Mouse (Mus musculus) macrophage (primary cell): Measurements from ENCODE around the gene Pcnx2. TPM values are rescaled to one million over a fixed set of nuclear protein-coding genes. Genes with fewer than 3 reads are reported as not detected.

ENCODE experiments used
- H3K27ac ChIP-seq: fragments of 350-480 bp; formaldehyde crosslinking; 2 replicates; pipeline ENCODE4 v1.9.0; 2021
- H3K36me3 ChIP-seq: fragments of 350-480 bp; formaldehyde crosslinking; 2 replicates; pipeline ENCODE4 v1.9.0; 2021; ENCODE audit errors: inconsistent target
- H3K4me3 ChIP-seq: fragments of 350-480 bp; formaldehyde crosslinking; 2 replicates; pipeline ENCODE4 v1.9.0; 2021; ENCODE audit errors: inconsistent target
- H3K79me2 ChIP-seq: fragments of 350-480 bp; formaldehyde crosslinking; 2 replicates; pipeline ENCODE4 v1.9.0; 2021; ENCODE audit errors: inconsistent target
- WGBS: methylation state at CpG from one replicate; pipeline ENCODE4 v1.1.7; 2026; ENCODE audit warnings: inconsistent platforms; ENCODE audit not compliant: missing documents; 5-methylcytosine and 5-hydroxymethylcytosine counted together
- polyA plus RNA-seq: library from polyadenylated mRNA; stranded (reverse); fragments of 250-400 nt; gene quantifications from 3 replicates; pipeline ENCODE4 v1.2.4, GENCODE M21; 2018; ENCODE audit warnings: inconsistent platforms

Pcnx2 gene
- polyA plus RNA-seq, 1 experiment from 2014 or later = not detected

DNA sequence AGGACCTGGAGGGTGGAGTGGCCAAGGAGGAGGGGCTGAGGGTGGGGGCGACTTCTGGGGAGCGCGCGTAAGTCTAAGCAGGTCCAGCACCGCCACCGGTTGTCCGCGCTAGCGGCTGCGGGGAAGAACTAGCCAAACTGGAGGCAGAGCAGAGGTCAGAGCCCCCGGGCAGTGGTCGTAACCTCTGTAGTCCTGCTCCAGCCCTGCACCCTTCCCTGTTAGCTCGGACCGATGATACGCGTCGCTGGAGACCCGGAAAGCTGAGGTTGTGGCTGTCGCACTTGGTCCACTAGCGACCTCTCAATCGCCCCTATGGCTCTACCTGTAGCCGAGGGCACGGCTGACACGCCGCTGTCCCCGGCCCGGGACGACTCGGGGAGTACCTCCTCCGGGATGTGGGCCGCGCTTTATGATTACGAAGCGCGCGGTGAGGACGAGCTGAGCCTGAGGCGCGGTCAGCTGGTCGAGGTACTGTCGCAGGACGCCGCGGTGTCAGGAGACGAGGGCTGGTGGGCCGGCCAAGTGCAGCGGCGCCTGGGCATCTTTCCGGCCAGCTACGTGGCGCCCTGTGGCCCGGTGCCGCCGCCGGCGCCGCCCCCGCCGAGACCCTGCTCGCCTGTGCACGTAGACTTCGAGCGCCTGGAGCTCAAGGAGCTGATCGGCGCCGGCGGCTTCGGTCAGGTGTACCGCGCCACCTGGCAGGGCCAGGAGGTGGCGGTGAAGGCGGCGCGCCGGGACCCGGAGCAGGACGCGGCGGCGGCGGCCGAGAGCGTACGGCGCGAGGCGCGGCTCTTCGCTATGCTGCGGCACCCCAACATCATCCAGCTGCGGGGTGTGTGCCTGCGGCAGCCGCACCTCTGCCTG, 12.5 kb upstream of the Pcnx2 start, which contains the start of gene Map3k21:
TSS of gene Map3k21 (plus strand) at position 86 of the 864 bp plus-strand sequence.
- 2% methylated on average over 93 of the region's 93 CpGs for WGBS
- no peaks in the 10 kb centered on the region for H3K79me2 ChIP-seq
- no peaks in the 10 kb centered on the region for H3K36me3 ChIP-seq
- no peak within 1 kb of the TSS for H3K27ac ChIP-seq
- no peak within 1 kb of the TSS for H3K4me3 ChIP-seq

DNA sequence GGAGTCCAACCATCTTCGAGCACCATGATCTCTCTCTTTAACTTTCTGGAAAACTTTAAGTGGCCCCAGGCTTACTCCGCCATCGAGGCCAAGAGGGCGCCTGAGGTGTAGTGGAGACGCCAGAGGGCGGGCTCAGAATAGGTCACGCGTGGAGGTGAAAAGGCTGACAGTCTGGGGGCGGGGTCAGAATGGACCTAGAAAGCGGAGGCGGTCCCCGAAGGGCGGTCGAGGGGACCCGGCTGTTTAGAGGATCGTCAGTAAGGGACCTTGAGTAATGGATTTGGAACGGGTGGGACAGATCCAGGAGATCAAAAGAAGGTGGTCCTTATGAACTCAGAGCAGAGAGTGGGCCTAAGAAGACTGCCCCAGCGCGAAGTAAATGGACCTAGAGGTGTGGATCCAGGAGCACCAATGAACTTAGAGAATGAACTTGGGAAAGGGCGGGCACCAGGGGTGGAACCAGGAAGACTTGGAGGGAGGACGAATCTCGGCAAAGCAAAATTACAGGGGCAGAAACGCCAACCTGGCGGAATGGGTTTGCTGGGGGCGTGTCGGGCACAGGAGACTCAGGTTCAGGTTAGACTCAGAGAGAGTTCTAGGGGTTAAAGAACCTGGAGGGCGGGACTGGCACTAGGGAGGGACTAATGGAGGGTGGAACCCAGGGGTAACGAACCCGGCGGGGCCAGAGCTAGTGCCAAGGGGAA, 11.7 kb upstream of the Pcnx2 start:
- no peaks in the 10 kb centered on the region for H3K79me2 ChIP-seq
- WGBS = 11% methylated on average over 30 of the region's 30 CpGs
- H3K36me3 ChIP-seq = no peaks in the 10 kb centered on the region
- H3K27ac ChIP-seq = no peak overlapping the region
- H3K4me3 ChIP-seq = no peak overlapping the region

DNA sequence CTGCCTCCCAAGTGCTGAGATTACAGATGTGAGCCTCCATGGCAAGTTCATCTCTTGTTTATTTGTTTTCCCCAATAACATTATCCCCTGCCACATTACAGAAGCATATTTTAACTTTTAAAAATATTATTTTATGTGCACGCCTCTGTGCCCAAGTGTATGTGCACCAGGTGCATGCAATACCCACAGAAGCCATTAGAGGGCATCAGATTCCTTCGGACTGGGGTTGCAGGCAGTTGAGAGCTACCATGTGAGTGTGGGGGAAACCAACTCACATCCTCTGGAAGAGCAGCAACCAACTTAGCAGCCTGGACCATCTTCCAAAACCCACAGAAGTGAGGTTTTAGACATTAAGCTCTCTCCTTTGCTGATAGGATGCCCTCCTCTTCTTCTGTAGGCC, 9.2 kb upstream of the Pcnx2 start:
- H3K27ac ChIP-seq = no peak overlapping the region
- no peak overlapping the region for H3K4me3 ChIP-seq
- 83% methylated on average over 2 of the region's 2 CpGs for WGBS
- H3K79me2 ChIP-seq = no peaks in the 10 kb centered on the region
- no peaks in the 10 kb centered on the region for H3K36me3 ChIP-seq

GRCm38 (mm10) chr8:125905341-125905740, 7.2 kb upstream of the Pcnx2 start:
- 67% methylated on average over 2 of the region's 2 CpGs for WGBS

DNA sequence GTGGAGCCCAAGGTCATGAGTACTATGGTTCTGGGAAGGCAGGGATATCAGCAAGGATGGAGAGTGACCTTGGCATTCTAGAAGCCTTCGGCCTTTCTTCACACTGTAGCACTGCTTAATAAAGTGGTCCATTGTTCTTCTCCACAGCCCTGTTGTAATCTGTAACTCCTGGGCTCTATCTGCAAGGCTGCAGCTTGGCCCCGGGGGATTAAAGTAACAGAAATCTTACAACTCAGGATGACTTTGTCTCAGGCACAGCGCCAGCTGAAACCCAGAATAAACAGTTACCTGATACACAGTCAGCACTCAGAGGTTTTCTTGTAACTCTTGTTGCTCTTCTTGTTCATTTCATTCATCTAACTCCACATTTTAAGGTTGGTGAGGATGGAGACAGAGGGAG, 4.4 kb upstream of the Pcnx2 start:
- H3K27ac ChIP-seq = no peak overlapping the region

More at GRCm38 (mm10) chr8:125905341-125905740, 7.2 kb upstream of the Pcnx2 start:
- H3K4me3 ChIP-seq = no peak overlapping the region
- H3K79me2 ChIP-seq = no peaks in the 10 kb centered on the region
- H3K36me3 ChIP-seq = no peaks in the 10 kb centered on the region
- H3K27ac ChIP-seq = no peak overlapping the region

DNA sequence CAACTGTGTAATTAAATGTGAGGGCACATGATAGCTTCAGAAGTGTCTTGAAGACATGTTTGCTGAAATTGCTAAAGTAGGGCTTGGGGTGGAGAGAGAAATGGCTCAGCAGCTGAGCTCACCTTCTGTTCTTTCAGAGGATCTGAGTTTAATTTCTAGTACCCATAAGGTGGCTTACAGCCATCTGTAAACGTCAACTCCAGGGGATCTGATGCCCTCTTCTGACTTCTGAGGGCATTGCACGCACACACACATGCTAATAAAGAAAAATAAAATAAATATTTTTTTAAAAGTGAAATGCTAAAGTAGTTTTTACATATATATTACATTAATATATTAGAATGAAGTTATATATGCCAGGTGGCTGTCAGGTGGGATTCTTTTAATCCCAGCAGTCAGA, 3.0 kb upstream of the Pcnx2 start:
- no peaks in the 10 kb centered on the region for H3K79me2 ChIP-seq
- H3K27ac ChIP-seq = no peak overlapping the region
- WGBS = 45% methylated on average over 2 of the region's 2 CpGs
- H3K36me3 ChIP-seq = no peaks in the 10 kb centered on the region
- H3K4me3 ChIP-seq = no peak overlapping the region

More for the DNA sequence above, 4.4 kb upstream of the Pcnx2 start:
- Histone ChIP-seq H3K79me2 (no peaks in the 10 kb centered on the region), H3K4me3 (no peak overlapping the region), H3K36me3 (no peaks in the 10 kb centered on the region)
- WGBS = 88% methylated on average over 3 of the region's 3 CpGs

- 0% methylated on average over 5 of the region's 6 CpGs for WGBS
- H3K36me3 ChIP-seq = no peaks in the 10 kb centered on the region
- H3K27ac ChIP-seq = no peak overlapping the region
- no peaks in the 10 kb centered on the region for H3K79me2 ChIP-seq
- H3K4me3 ChIP-seq = no peak overlapping the region
Measured at GRCm38 (mm10) chr8:125898899-125899298, 782 bp upstream of the Pcnx2 start.

GRCm38 (mm10) chr8:125897388-125897787, 729 bp downstream of the Pcnx2 start:
- H3K79me2 ChIP-seq = no peaks in the 10 kb centered on the region
- H3K4me3 ChIP-seq = no peak overlapping the region
- 69% methylated on average over 11 of the region's 11 CpGs for WGBS
- H3K36me3 ChIP-seq = no peaks in the 10 kb centered on the region
- H3K27ac ChIP-seq = no peak overlapping the region

DNA sequence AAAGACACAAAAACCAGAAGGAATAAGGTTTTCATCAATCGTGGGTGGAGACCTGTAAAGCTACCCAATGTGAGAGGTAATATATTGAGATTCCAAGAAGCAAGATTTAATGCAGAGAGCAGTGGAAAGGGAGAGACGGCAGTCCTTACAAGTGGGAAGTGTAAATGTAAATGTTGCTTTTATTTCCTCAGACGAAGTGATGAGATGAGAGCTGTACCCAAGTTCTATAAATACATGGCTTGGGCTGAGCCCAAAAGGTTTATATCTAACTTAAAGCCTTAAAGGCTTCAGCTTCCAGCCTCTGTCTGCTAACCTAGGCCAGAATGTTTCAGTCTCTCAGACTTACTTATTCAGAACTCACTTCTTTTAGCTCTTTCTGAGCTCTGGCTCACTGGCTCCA, 8.2 kb downstream of the Pcnx2 start:
- no peaks in the 10 kb centered on the region for H3K79me2 ChIP-seq
- H3K4me3 ChIP-seq = no peak overlapping the region
- no peak overlapping the region for H3K27ac ChIP-seq
- WGBS = 82% methylated on average over 3 of the region's 3 CpGs
- H3K36me3 ChIP-seq = no peaks in the 10 kb centered on the region

DNA sequence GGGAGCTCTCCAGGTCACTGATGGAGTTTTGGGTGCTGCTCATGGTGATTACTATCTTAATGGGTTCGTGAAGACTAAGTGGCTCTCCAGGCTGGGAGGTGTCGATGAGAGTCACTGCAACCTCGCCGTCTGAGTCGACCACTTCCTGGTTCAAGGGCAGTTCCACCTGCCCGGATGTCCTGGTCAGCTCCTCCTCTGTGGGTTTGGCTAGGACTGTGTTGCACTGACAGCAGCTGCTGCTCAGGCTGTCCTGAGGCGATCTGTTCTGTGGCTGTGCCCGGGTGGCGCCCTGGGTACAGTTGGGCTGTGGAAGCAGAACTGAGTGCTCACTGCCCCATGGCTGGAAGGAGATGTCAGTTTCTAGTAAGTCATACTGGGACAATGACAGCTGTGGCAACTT, 10.6 kb downstream of the Pcnx2 start:
- Histone ChIP-seq H3K4me3 (no peak overlapping the region), H3K27ac (no peak overlapping the region), H3K79me2 (no peaks in the 10 kb centered on the region), H3K36me3 (no peaks in the 10 kb centered on the region)
- 35% methylated on average over 9 of the region's 9 CpGs for WGBS

DNA sequence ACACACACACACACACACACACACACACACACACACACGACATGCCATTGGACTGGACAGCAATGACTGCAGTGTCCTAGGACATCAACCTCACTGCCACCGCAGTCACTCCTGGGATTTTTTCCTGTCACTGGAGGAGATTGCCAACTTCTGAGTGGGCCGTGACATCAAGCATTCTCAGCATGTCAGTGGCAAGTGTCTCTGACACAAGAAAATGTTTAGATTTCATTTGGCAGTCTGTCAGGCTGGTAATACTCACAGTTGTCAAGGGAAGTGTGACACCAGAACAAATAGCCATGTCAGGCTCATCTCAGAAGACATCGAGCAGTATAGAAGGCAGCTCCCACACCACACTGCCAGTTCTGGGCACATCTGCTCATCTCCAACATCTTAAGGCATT, 17.7 kb downstream of the Pcnx2 start:
- no peak overlapping the region for H3K4me3 ChIP-seq
- no peak overlapping the region for H3K27ac ChIP-seq
- H3K79me2 ChIP-seq = no peaks in the 10 kb centered on the region
- WGBS = 83% methylated on average over 4 of the region's 4 CpGs
- H3K36me3 ChIP-seq = no peaks in the 10 kb centered on the region

GRCm38 (mm10) chr8:125873250-125873534, 24.9 kb downstream of the Pcnx2 start:
- WGBS = 73% methylated on average over 2 of the region's 2 CpGs
- H3K36me3 ChIP-seq = no peaks in the 10 kb centered on the region
- H3K79me2 ChIP-seq = no peaks in the 10 kb centered on the region
- H3K4me3 ChIP-seq = no peak overlapping the region
- H3K27ac ChIP-seq = no peak overlapping the region

- 64% methylated on average over 9 of the region's 9 CpGs for WGBS
- H3K79me2 ChIP-seq = no peaks in the 10 kb centered on the region
Measured at GRCm38 (mm10) chr8:125872501-125873249, 25.4 kb downstream of the Pcnx2 start.

GRCm38 (mm10) chr8:125870821-125871321, 27.2 kb downstream of the Pcnx2 start:
- whole genome bisulfite sequencing = 1% methylated on average over 7 of the region's 7 CpGs
- H3K27ac ChIP-seq = no peak overlapping the region
- no peaks in the 10 kb centered on the region for H3K79me2 ChIP-seq
- H3K36me3 ChIP-seq = no peaks in the 10 kb centered on the region
- H3K4me3 ChIP-seq = no peak overlapping the region

More at GRCm38 (mm10) chr8:125872501-125873249, 25.4 kb downstream of the Pcnx2 start:
- Histone ChIP-seq H3K4me3 (no peak overlapping the region), H3K27ac (no peak overlapping the region), H3K36me3 (no peaks in the 10 kb centered on the region)
